Mouse (Mus musculus) adrenal gland, adult 10 weeks (tissue): ENCODE measurements around the gene Zfp36l1. TPM values are rescaled to one million over a fixed set of nuclear protein-coding genes. Genes with fewer than 3 reads are reported as not detected.

Experiments used
- polyA plus RNA-seq: library from polyadenylated mRNA; stranded (reverse); fragments of 350-450 nt; fragmentation: Illumina TruSeq; extraction: RNeasy Lipid Tissue Mini Kit (QIAGEN cat#74804); gene quantifications from one replicate; pipeline ENCODE4 v1.2.3, GENCODE M21; 2014; ENCODE audit warnings: low read depth, low replicate concordance

The Zfp36l1 gene
- 460 TPM for polyA plus RNA-seq

DNA sequence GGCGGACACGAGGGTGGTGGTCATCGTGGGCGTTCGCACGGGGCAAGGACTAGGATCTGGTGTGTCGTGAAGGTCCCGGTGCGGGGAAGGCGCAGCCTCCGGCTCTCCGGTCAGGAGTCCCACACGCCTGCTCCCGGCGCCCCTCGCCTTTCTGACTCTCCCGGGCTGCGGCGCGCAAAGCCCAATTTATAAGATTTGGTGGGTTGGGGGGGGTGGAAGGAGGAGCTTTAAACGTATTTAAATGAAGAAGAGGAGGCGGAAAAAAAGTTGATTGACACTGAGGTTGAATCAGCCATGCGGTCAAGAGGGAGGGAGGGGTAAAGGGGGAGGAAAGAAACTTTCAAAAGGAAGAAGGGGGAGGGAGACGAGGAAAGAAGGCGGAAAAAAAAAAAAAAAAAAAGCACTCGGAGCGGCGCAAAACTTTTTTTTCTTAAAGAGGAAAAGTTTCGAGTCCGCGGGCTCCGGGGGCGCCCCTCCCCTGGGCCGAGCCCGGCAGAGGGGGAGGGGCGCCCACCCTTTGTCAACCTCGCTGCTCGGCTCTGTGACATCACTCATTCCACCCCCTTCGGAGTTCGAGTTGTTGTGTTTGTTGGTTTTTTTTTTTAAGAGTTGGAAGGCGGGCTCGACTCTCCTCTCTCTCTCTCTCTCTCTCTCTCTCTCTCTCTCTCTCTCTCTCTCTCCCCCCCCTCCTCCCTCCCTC is at the start of gene Zfp36l1:
Zfp36l1 (minus strand) TSS at position 162 of the 700 bp plus-strand sequence.

Other genes with a start within 250 kb of the Zfp36l1 start
- gene Actn1, start 147.4 kb upstream of the Zfp36l1 start, polyA plus RNA-seq, result 15.6 TPM